Mouse (Mus musculus): ENCODE measurements around the gene Pofut2.
"Not testable (repeated sequence)": the region's sequence is repeated elsewhere in the genome, so short reads cannot be mapped to it uniquely, and the experiment has no call there.

Gene Pofut2

GRCm38 (mm10) chr10:77272980-77273730 is 14.1 kb downstream of the Pofut2 start:
- DNase-seq = no peak

DNA sequence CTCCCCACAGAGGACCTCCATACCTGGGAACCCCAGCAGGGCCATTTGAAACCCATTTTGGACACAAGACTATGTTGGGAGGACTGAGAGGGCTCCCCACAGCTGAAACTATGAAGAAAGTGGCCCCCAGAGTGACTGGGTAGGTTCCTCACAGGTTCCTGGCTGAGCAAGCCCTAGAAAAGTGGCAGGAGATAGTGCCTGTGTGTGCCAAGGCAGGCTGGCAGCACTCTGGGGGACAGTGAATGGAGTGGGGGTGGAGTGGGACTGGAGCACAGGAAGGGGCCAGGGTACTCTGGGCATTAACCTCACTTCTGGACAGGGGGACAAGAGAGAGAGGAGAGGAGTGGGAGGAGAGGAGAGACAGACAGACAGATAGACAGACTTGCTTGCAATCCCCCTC is 14.8 kb downstream of the Pofut2 start:
- DNase-seq = no peak

DNA sequence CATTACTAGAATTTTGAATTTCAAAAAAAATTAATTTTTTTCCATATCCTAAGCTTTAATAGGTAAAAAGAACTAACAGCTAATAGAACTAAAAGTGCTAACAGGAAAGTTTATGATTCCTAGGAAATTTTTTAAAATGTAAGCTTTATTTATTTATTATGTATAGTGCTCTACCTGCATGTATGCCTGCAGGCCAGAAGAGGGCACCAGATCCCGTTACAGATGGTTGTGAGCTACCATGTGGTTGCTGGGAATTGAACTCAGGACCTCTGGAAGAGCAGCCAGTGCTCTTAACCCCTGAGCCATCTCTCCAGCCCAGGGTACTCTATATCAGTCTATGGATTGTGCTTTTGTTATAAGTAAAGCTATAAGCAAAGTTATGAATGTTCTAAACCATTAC is 23.1 kb downstream of the Pofut2 start:
- not testable (repeated sequence) for DNase-seq

DNA sequence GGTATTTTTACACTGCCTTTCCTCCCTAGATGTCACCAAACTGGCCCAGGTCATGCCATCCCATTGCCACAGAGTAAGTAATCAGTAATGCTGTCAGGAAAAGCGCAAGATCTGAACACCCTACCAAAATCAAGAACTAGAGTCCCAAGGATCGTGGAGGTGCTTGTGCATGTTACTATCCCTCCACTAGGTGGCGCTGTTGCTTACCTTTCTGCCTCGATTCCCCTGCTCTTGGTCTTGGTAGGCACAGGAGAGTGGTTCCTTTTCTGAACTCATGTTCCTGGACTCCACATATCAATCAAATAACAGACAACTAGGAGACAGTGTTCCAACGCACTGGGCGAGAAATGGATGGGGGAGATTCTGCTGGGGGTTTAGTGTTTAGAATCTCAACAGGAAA is 23.8 kb downstream of the Pofut2 start:
- DNase-seq = peak; percentile 71

GRCm38 (mm10) chr10:77284832-77285231 is 25.8 kb downstream of the Pofut2 start:
- no peak for DNase-seq

- DNase-seq = no peak
Observed at GRCm38 (mm10) chr10:77287626-77288025, 28.6 kb downstream of the Pofut2 start.

GRCm38 (mm10) chr10:77288639-77289195 is 29.7 kb downstream of the Pofut2 start:
- no peak for DNase-seq

- no peak for DNase-seq
Observed at GRCm38 (mm10) chr10:77289559-77289958, 30.5 kb downstream of the Pofut2 start.

- no peak for DNase-seq
Observed at GRCm38 (mm10) chr10:77290624-77291366, 31.8 kb downstream of the Pofut2 start.

- DNase-seq = no peak
Observed at GRCm38 (mm10) chr10:77294691-77295090, 35.7 kb downstream of the Pofut2 start.

DNA sequence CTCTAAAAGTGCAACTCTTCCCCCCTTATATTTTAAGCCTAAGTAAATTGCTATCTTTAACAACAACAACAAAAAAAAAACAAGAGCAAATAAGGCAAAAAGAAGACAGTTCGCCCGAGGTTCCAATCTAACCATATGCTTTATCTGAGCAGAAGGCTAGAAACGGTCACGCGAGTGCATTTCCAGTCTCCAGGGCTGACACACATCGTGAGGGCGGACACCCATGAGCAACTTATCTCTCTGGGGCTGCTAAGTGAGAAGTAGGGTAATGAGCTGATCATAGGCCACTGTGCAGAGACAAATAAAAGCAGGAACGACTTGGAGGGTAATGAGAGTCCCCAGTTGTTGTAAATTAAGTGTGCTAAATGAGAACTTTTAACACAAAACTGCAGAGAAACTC is 39.6 kb downstream of the Pofut2 start:
- no peak for DNase-seq

GRCm38 (mm10) chr10:77299194-77299593 is 40.2 kb downstream of the Pofut2 start:
- no peak for DNase-seq

DNA sequence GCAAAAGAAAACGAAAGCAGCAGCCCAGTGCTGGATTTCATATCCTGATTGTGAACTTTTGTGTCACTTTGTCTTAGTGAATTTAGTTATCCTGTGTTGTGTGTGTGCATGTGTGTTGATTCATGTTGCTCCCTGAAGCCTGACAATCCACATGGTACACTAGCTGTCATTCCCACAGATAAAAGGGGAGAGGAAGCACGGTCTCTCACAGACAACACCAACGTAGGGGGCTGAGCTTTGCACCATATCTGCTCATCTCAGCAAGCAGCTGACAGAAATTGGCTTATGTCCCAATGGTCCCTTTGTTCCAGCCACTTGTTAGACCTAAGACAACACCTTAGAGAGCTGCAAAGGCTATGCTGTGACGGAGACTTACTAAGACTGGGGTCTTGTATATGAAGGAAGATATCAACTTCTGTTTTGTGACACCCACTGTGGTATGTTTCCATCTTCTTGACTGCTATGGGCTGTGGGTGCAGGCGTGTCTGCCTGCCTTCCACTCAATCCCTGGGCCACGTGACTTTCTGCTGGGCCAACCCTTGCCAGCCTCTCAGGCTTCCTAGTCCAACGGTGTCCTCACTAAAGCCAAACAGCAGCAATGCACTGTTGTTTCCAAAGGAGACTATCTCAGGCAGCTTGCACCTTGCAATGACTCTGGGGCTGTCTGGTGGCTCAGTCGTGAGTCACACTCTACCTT is 41.4 kb downstream of the Pofut2 start:
- no peak for DNase-seq

DNA sequence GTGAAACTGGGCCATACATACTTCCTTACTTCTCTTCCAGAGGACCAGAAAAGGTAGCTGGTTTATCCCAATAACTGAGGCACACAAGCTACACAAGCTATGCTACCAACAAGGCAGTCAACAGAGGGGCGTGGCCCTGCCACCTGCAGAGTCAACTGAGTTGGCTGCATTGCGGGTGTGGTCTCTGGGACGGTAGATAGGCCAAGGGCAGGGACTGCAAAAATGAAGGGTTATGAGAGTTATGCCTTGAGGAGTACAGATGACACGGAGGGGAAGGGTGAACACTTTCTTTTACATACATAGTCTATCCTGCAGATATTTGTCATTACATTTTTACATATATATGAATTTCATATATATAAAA is 41.9 kb downstream of the Pofut2 start:
- DNase-seq = no peak

DNA sequence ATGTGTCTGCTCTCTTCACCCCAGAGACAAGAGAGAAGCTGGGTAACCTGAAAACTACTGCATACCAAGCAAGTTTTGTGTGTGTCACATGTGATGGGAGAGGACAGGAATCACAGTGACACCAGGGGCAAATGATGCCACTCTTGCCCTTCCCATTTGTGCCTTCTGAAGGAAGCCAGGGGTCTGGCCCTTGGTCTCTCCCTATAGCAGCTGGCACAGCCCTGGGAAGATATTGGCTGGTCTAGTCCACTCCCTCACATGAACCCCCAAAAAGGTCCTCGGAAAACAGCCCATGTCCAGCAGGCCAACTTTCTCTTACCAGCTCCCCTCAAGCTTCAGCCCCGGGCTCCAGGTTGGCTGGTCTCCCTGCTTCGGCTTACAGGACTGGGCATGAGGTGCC is 45.3 kb downstream of the Pofut2 start:
- DNase-seq = no peak

DNA sequence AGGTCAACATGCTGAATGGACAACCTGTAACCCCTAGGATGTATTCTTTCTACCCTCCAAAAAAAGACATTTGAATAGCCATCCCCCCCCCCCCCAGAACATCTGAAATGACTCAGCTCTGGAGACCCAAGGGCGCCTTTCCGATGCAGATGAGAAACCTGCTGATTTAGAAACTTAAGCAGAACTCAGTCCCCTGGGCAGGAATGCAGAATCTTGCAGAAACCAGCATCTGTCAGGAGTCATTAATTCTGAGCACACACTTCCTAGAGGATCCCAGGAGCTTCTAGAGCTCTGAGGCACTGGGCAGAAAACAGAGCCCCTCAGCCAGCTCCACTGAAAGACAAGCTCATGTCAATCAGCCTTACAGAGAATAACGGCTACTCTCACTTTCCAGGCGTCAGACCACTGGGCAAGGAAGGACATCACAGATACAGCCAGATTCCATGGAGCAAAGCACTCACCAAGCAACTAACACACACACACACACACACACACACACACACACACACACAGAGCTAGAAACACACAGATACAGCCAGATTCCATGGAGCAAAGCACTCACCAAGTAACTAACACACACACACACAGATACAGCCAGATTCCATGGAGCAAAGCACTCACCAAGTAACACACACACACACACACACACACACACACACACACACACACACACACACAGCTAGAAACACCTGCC is 46.0 kb downstream of the Pofut2 start:
- DNase-seq = no peak

- no peak for DNase-seq
Observed at GRCm38 (mm10) chr10:77305766-77306165, 46.7 kb downstream of the Pofut2 start.

- no peak for DNase-seq
Observed at GRCm38 (mm10) chr10:77308978-77309377, 50.0 kb downstream of the Pofut2 start.

DNA sequence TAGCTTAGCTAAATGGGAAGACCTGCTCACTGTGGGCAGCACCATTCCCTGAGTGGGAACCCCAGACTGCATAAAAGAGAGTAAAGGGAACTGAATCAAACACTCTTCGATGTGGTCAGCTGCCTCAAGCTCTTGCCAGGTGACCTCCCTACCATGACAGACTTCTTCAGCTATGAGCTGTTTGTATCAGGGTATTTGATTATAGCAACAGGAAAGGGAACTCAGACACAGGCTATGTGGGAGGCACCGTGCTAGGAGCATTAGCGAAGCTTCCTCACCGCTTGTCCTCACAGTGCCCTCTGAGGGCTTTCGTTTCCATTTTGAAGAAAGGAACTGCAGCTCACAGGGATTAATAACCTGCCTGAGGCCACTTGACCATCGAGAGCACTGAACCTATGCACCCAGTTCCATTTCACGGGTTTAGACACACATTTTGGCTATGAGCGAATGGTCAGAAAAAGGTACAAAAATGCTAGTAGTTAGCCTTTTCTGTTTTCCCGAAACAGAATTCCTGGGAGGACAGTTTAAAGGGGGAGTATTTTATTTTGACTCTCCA is 55.8 kb downstream of the Pofut2 start:
- no peak for DNase-seq

DNA sequence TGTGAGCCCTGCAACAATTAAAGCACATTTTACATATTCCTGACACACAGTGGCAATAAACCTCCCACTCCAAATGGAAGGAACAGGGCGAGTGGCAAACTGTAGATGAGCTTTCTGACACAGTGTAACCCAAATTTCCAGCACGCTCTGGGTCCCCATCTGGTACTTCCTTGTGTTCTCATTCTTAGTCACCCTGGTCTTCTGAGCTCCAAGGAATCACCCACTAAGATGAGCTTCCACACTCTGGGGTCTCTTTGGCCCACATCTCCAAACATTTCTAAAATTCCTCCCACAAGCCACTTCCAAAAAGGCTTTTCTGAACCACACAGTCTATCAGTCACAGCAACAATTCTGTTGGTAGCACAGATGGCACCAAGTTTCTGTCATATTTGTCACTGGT is 56.7 kb downstream of the Pofut2 start:
- DNase-seq = no peak
